Mouse (Mus musculus): ENCODE measurements at regions not wholly inside any gene's neighbourhood (a gene's known extent, or its start where the extent isn't known, plus 50 kb on each side); places are given as distances from the start of the nearest gene placed in this dataset.

- Histone ChIP-seq H3K36me3 (ENCODE audit: control insufficient read depth, insufficient read depth, low read length) (no peaks in the 10 kb centered on the region), H3K4me3 (ENCODE audit: control insufficient read depth, low read depth, low read length) (no peak overlapping the region), H3K27me3 (ENCODE audit: control insufficient read depth, insufficient read depth, low read length) (no peaks in the 10 kb centered on the region), H3K4me1 (ENCODE audit: control insufficient read depth, insufficient read depth, low read length) (no peaks in the 10 kb centered on the region), H3K27ac (ENCODE audit: control insufficient read depth, insufficient read depth, low read depth, low read length) (no peak overlapping the region)
- TF ChIP-seq POLR2A (IDR thresholded peaks at IDR 0.05; ENCODE audit: control insufficient read depth, low read depth, low read length) (no peak), CTCF (IDR thresholded peaks at IDR 0.05; ENCODE audit: control insufficient read depth, insufficient read depth, insufficient replicate concordance, low read depth, low read length) (no peak)
Observed at GRCm38 (mm10) chr16:12890094-12890493, 219.4 kb upstream of the Ercc4 start.

GRCm38 (mm10) chr16:12890545-12890944 lies 218.9 kb upstream of the Ercc4 start:
- Histone ChIP-seq H3K4me1 (ENCODE audit: control insufficient read depth, insufficient read depth, low read length) (no peaks in the 10 kb centered on the region), H3K36me3 (ENCODE audit: control insufficient read depth, insufficient read depth, low read length) (no peaks in the 10 kb centered on the region), H3K27ac (ENCODE audit: control insufficient read depth, insufficient read depth, low read depth, low read length) (no peak overlapping the region), H3K4me3 (ENCODE audit: control insufficient read depth, low read depth, low read length) (no peak overlapping the region), H3K27me3 (ENCODE audit: control insufficient read depth, insufficient read depth, low read length) (no peaks in the 10 kb centered on the region)
- no peak for TF ChIP-seq CTCF (IDR thresholded peaks at IDR 0.05; ENCODE audit: control insufficient read depth, insufficient read depth, insufficient replicate concordance, low read depth, low read length)
- TF ChIP-seq POLR2A (IDR thresholded peaks at IDR 0.05; ENCODE audit: control insufficient read depth, low read depth, low read length) = no peak

- no peaks in the 10 kb centered on the region for H3K27me3 ChIP-seq (ENCODE audit: control insufficient read depth, insufficient read depth, low read length)
- no peak overlapping the region for H3K27ac ChIP-seq (ENCODE audit: control insufficient read depth, insufficient read depth, low read depth, low read length)
- TF ChIP-seq CTCF (IDR thresholded peaks at IDR 0.05; ENCODE audit: control insufficient read depth, insufficient read depth, insufficient replicate concordance, low read depth, low read length) (no peak), POLR2A (IDR thresholded peaks at IDR 0.05; ENCODE audit: control insufficient read depth, low read depth, low read length) (no peak)
- H3K4me1 ChIP-seq (ENCODE audit: control insufficient read depth, insufficient read depth, low read length) = no peaks in the 10 kb centered on the region
- no peak overlapping the region for H3K4me3 ChIP-seq (ENCODE audit: control insufficient read depth, low read depth, low read length)
- no peaks in the 10 kb centered on the region for H3K36me3 ChIP-seq (ENCODE audit: control insufficient read depth, insufficient read depth, low read length)
Observed at GRCm38 (mm10) chr16:12892658-12893305, 216.7 kb upstream of the Ercc4 start.

GRCm38 (mm10) chr16:12897267-12897666 lies 212.2 kb upstream of the Ercc4 start:
- Histone ChIP-seq H3K27me3 (ENCODE audit: control insufficient read depth, insufficient read depth, low read length) (no peaks in the 10 kb centered on the region), H3K4me3 (ENCODE audit: control insufficient read depth, low read depth, low read length) (no peak overlapping the region), H3K27ac (ENCODE audit: control insufficient read depth, insufficient read depth, low read depth, low read length) (no peak overlapping the region), H3K4me1 (ENCODE audit: control insufficient read depth, insufficient read depth, low read length) (no peaks in the 10 kb centered on the region; the same call in 1 of the 2 replicates), H3K36me3 (ENCODE audit: control insufficient read depth, insufficient read depth, low read length) (no peaks in the 10 kb centered on the region)
- TF ChIP-seq CTCF (IDR thresholded peaks at IDR 0.05; ENCODE audit: control insufficient read depth, insufficient read depth, insufficient replicate concordance, low read depth, low read length) = no peak
- TF ChIP-seq POLR2A (IDR thresholded peaks at IDR 0.05; ENCODE audit: control insufficient read depth, low read depth, low read length) = no peak

- no peaks in the 10 kb centered on the region; the same call in 1 of the 2 replicates for H3K36me3 ChIP-seq (ENCODE audit: control insufficient read depth, insufficient read depth, low read length)
- no peaks in the 10 kb centered on the region for H3K27me3 ChIP-seq (ENCODE audit: control insufficient read depth, insufficient read depth, low read length)
- no peak overlapping the region for H3K4me3 ChIP-seq (ENCODE audit: control insufficient read depth, low read depth, low read length)
- H3K4me1 ChIP-seq (ENCODE audit: control insufficient read depth, insufficient read depth, low read length) = no peaks in the 10 kb centered on the region; the same call in 1 of the 2 replicates
- H3K27ac ChIP-seq (ENCODE audit: control insufficient read depth, insufficient read depth, low read depth, low read length) = no peak overlapping the region
- TF ChIP-seq CTCF (IDR thresholded peaks at IDR 0.05; ENCODE audit: control insufficient read depth, insufficient read depth, insufficient replicate concordance, low read depth, low read length) = no peak
- no peak for TF ChIP-seq POLR2A (IDR thresholded peaks at IDR 0.05; ENCODE audit: control insufficient read depth, low read depth, low read length)
Observed at GRCm38 (mm10) chr16:12900670-12901069, 208.8 kb upstream of the Ercc4 start.

DNA sequence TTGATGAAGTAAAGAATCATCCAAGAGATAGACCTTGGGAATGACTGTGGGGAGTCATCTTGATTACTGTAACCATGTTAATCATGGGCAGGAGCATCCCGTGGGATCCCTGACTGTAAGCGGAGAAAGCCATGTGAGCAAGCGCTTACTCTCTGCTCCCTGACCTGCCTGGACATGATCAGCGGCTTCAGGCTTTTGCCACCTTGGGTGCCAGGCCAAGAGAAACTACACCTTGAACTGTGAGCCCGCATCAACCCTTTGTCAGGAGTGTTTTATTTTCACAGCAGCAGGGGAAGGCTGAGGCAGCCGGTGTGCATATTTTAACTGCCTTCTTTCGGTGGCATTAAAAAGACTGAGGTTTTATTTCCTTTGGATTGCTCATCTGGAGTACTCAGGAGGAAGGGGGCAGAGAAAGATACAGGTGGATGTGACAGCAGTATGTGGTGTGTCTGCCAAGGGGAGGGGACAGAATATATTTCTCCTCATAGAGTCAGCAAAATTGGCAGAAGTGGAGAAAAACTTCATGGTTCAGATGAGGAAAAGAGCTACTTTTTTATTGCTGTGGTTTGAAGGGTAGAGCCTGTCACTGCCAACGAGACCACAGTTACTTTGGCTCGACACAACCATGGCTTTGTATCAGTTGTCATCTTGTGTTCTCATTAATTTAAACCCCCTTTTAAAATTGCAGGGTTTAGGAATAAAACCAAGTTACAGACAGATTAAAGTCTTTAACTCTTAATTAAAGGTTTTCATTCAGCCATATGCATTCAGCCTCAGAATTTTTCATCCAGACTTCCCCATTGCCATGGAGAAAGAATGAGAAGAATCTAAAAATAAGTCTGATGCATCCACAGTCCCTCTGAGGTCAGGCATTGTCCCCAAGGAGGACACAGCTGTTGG lies 208.1 kb upstream of the Ercc4 start:
- Histone ChIP-seq H3K36me3 (ENCODE audit: control insufficient read depth, insufficient read depth, low read length) (no peaks in the 10 kb centered on the region; the same call in 1 of the 2 replicates), H3K27me3 (ENCODE audit: control insufficient read depth, insufficient read depth, low read length) (no peaks in the 10 kb centered on the region), H3K4me3 (ENCODE audit: control insufficient read depth, low read depth, low read length) (no peak overlapping the region), H3K27ac (ENCODE audit: control insufficient read depth, insufficient read depth, low read depth, low read length) (no peak overlapping the region), H3K4me1 (ENCODE audit: control insufficient read depth, insufficient read depth, low read length) (no peaks in the 10 kb centered on the region; the same call in 1 of the 2 replicates)
- TF ChIP-seq CTCF (IDR thresholded peaks at IDR 0.05; ENCODE audit: control insufficient read depth, insufficient read depth, insufficient replicate concordance, low read depth, low read length) (no peak), POLR2A (IDR thresholded peaks at IDR 0.05; ENCODE audit: control insufficient read depth, low read depth, low read length) (no peak)

- no peaks in the 10 kb centered on the region for H3K27me3 ChIP-seq (ENCODE audit: control insufficient read depth, insufficient read depth, low read length)
- no peaks in the 10 kb centered on the region; the same call in 1 of the 2 replicates for H3K36me3 ChIP-seq (ENCODE audit: control insufficient read depth, insufficient read depth, low read length)
- H3K4me3 ChIP-seq (ENCODE audit: control insufficient read depth, low read depth, low read length) = no peak overlapping the region
- H3K27ac ChIP-seq (ENCODE audit: control insufficient read depth, insufficient read depth, low read depth, low read length) = no peak overlapping the region
- H3K4me1 ChIP-seq (ENCODE audit: control insufficient read depth, insufficient read depth, low read length) = no peaks in the 10 kb centered on the region; the same call in 1 of the 2 replicates
- TF ChIP-seq CTCF (IDR thresholded peaks at IDR 0.05; ENCODE audit: control insufficient read depth, insufficient read depth, insufficient replicate concordance, low read depth, low read length) = no peak
- TF ChIP-seq POLR2A (IDR thresholded peaks at IDR 0.05; ENCODE audit: control insufficient read depth, low read depth, low read length) = no peak
Observed at GRCm38 (mm10) chr16:12901996-12902319, 207.5 kb upstream of the Ercc4 start.
